Mouse (Mus musculus) embryonic facial prominence, embryonic 15.5 days (tissue): Measurements from ENCODE around the gene Lrp8. TPM values are rescaled to one million over a fixed set of nuclear protein-coding genes. Genes with fewer than 3 reads are reported as not detected.

Experiments
- ATAC-seq: fragments of 200-750 bp; cut with Nextera tagmentation; 2 replicates; pipeline ENCODE4 v1.8.0; 2017; ENCODE audit warnings: low read depth, moderate TSS enrichment; ENCODE audit not compliant: insufficient number of reproducible peaks, low FRiP score, low TSS enrichment
- H3K27ac ChIP-seq: fragments of 300-500 bp; sonication (generic); replicated peaks from 2 replicates; pipeline ENCODE4 v1.5.1; 2015; ENCODE audit warnings: mild to moderate bottlenecking, inconsistent platforms
- H3K27me3 ChIP-seq: fragments of 300-500 bp; sonication (generic); 2 replicates; pipeline ENCODE4 v1.6.1; 2015; ENCODE audit warnings: inconsistent platforms
- H3K36me3 ChIP-seq: fragments of 300-500 bp; sonication (generic); 2 replicates; pipeline ENCODE4 v1.6.1; 2015; ENCODE audit warnings: mild to moderate bottlenecking, inconsistent platforms
- H3K4me1 ChIP-seq: fragments of 300-500 bp; sonication (generic); 2 replicates; pipeline ENCODE4 v1.6.1; 2015; ENCODE audit warnings: inconsistent platforms
- H3K4me2 ChIP-seq: fragments of 300-500 bp; sonication (generic); replicated peaks from 2 replicates; pipeline ENCODE4 v1.6.1; 2015; ENCODE audit warnings: mild to moderate bottlenecking, inconsistent platforms
- H3K4me3 ChIP-seq: fragments of 300-500 bp; sonication (generic); replicated peaks from 2 replicates; pipeline ENCODE4 v1.5.1; 2015; ENCODE audit warnings: mild to moderate bottlenecking, inconsistent platforms
- H3K9ac ChIP-seq: fragments of 300-500 bp; sonication (generic); 2 replicates; pipeline ENCODE4 v1.6.1; 2015; ENCODE audit warnings: inconsistent platforms
- H3K9me3 ChIP-seq: fragments of 300-500 bp; sonication (generic); replicated peaks from 2 replicates; pipeline ENCODE4 v1.6.1; 2016; ENCODE audit warnings: inconsistent platforms
- WGBS: fragments of 180-500 bp; shearing (Covaris S2); methylation state at CpG from one replicate; pipeline ENCODE4 v1.1.7; 2015; 5-methylcytosine and 5-hydroxymethylcytosine counted together
- polyA plus RNA-seq: library from polyadenylated mRNA; unstranded; fragments of >200 nt; fragmentation: Nextera tagmentation; extraction: Ambion mirVana; gene quantifications from 2 replicates; pipeline ENCODE4 v1.2.1, GENCODE M21; 2015

The Lrp8 gene
- polyA plus RNA-seq, 1 experiment from 2014 or later = 3.5 TPM

DNA sequence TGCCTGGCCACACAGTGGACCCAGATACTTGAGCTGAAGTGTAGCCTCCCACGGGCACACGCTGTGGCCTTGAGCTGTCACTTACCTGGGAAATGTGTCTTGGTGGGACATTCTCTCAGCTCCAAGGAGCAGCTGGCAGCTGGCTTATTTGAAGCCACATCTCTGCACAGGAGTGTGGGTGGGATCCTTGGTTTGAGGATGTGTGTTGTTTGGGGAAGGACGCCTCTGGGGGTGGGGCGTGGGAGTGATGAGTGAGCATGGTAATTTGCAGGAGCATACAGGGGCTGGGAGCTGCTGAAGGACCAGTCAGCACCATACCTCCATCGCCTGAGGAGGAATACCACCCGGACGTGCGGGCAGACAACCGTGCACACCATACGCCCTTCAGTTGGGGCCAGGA is 28.1 kb downstream of the Lrp8 start:
- 71% methylated on average over 10 of the region's 10 CpGs for WGBS

DNA sequence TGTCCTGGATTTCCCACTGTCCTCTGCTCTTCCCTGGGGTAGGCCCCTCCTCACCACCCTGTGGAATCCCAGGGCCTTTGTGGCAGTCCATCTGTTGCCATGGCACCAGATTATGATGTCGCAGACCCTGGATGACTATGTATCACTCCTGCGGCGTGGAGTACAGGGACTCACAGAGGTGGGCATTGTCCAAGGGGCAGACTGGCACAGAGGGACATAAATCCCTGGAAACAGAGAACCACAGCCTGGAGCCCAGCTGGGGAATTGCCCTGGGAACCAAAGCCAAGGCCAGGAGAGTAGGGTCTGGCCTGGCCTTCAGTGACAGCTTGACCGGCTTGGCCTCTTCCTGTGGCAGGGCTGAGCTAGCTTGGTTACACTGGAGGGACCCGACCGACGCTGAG is 28.8 kb downstream of the Lrp8 start:
- no peaks in the 10 kb centered on the region for H3K9me3 ChIP-seq
- H3K4me3 ChIP-seq = no peak overlapping the region
- H3K27me3 ChIP-seq = no peaks in the 10 kb centered on the region
- no peak for ATAC-seq
- H3K4me2 ChIP-seq = no peak overlapping the region
- 80% methylated on average over 7 of the region's 7 CpGs for WGBS
- no peaks in the 10 kb centered on the region for H3K36me3 ChIP-seq
- H3K9ac ChIP-seq = no peak overlapping the region
- H3K27ac ChIP-seq = no peak overlapping the region
- peaks cover 35% of the 10 kb centered on the region for H3K4me1 ChIP-seq

More for the DNA sequence above, 28.1 kb downstream of the Lrp8 start:
- no peaks in the 10 kb centered on the region for H3K27me3 ChIP-seq
- no peaks in the 10 kb centered on the region for H3K9me3 ChIP-seq
- H3K4me3 ChIP-seq = no peak overlapping the region
- H3K36me3 ChIP-seq = no peaks in the 10 kb centered on the region
- no peak overlapping the region for H3K4me2 ChIP-seq
- H3K27ac ChIP-seq = no peak overlapping the region
- ATAC-seq = no peak
- H3K4me1 ChIP-seq = peaks cover 35% of the 10 kb centered on the region
- no peak overlapping the region for H3K9ac ChIP-seq

DNA sequence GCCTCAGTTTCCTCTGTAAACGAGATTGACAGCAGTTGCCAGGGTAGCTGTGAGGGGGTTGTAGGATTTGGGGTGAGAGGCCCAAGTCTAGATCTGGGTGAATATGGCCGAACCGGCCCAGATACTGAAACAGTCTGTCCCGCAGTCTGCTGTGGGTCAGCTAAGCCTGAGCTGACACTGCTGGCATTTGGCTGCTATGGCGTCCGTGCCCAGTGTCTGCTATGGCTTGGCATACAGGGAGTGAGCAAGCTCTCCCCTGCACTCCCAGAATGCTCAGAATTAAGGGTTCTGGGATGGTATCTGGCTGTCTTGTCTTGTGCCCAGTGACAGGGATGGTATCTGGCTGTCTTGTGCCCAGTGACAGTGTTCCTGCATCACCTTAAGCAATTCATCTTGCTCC is 29.6 kb downstream of the Lrp8 start:
- whole genome bisulfite sequencing = 85% methylated on average over 6 of the region's 6 CpGs

DNA sequence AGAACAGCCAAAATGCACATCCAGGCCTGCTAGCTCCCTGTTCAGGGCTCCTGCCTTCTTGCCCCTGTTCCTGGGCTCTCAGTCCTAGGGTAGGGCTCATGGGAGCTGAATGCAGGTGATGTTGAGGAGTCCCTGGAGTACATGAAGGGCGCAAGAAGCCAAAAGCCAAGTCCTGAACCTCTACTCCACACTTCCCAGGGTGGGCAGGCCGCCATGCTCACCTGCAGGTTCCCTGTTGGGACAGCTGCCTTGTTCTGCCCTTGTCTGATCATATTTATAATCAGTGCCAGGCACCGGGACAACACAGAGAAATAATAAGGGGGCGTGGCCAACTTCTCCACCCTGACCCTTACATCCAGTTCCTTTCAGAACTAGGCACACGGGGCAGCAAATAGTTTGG is 31.5 kb downstream of the Lrp8 start:
- H3K9me3 ChIP-seq = no peaks in the 10 kb centered on the region
- no peaks in the 10 kb centered on the region for H3K36me3 ChIP-seq
- no peak overlapping the region for H3K4me3 ChIP-seq
- no peaks in the 10 kb centered on the region for H3K27me3 ChIP-seq
- H3K9ac ChIP-seq = no peak overlapping the region
- 80% methylated on average over 5 of the region's 5 CpGs for WGBS
- ATAC-seq = no peak
- H3K4me2 ChIP-seq = no peak overlapping the region
- H3K27ac ChIP-seq = no peak overlapping the region
- H3K4me1 ChIP-seq = peaks cover 39% of the 10 kb centered on the region

More for the DNA sequence above, 29.6 kb downstream of the Lrp8 start:
- no peak overlapping the region for H3K4me2 ChIP-seq
- no peaks in the 10 kb centered on the region for H3K27me3 ChIP-seq
- no peaks in the 10 kb centered on the region for H3K36me3 ChIP-seq
- no peaks in the 10 kb centered on the region for H3K9me3 ChIP-seq
- H3K4me1 ChIP-seq = peaks cover 42% of the 10 kb centered on the region
- ATAC-seq = no peak
- H3K27ac ChIP-seq = peak overlapping the region; percentile 51; the same call in 1 of the 2 replicates
- no peak overlapping the region for H3K4me3 ChIP-seq
- H3K9ac ChIP-seq = no peak overlapping the region

DNA sequence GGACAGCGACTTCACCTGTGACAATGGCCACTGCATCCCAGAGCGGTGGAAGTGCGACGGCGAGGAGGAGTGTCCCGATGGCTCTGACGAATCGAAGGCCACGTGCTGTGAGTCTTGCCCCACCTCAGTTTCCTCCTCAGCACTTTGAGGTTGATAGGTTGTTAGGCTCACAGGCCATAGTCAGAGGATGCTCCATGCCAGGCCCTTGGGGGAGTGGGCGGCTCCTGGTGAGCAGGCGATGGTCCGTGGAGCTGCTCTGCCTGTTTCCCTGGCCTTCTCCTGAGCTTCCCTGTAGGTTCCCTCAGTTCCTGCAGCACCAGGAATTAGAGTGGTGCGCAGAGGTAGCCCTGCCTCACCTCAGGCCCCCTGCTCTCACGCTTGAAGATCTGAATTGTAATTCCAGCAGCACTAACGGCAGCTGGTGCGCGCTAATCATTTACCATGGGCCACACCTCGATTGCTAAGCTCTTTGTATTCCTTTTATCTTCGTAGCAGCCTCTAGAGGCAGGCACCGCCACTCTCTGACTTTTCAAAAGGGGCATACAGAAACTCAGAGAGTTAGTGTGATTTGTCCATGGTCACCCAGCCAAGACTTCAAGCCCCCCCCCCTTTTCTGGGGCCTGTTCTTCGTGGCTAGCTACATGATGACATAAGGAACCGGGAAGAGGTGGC is 32.7 kb downstream of the Lrp8 start:
- no peaks in the 10 kb centered on the region for H3K27me3 ChIP-seq
- H3K4me2 ChIP-seq = no peak overlapping the region
- no peaks in the 10 kb centered on the region for H3K9me3 ChIP-seq
- H3K9ac ChIP-seq = no peak overlapping the region
- 63% methylated on average over 22 of the region's 22 CpGs for WGBS
- H3K27ac ChIP-seq = no peak overlapping the region
- H3K4me3 ChIP-seq = no peak overlapping the region
- H3K4me1 ChIP-seq = peaks cover 29% of the 10 kb centered on the region
- no peaks in the 10 kb centered on the region for H3K36me3 ChIP-seq
- no peak for ATAC-seq

DNA sequence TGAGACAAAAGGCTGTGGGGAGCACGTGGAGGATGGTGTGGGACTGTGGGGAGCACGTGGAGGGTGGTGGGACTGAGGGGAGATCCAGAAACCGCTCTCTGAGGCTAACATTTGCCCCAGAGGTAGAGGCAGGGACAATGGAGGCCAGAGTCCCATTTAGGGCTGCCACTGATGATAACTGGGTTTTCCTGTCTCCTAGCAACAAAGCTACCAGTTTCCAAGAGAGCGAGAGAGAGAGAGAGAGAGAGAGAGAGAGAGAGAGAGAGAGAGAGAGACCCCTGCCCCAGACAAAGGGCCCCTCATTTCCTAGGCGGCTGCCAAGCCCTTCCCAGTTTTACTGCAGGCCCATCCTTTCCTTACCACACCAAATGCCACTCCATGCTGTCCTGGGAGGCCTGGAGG is 33.4 kb downstream of the Lrp8 start:
- Histone ChIP-seq H3K9me3 (no peaks in the 10 kb centered on the region), H3K36me3 (no peaks in the 10 kb centered on the region), H3K4me2 (no peak overlapping the region), H3K4me3 (no peak overlapping the region), H3K27ac (no peak overlapping the region), H3K4me1 (peaks cover 29% of the 10 kb centered on the region), H3K27me3 (no peaks in the 10 kb centered on the region), H3K9ac (no peak overlapping the region)
- ATAC-seq = no peak
- 73% methylated on average over 5 of the region's 5 CpGs for WGBS

DNA sequence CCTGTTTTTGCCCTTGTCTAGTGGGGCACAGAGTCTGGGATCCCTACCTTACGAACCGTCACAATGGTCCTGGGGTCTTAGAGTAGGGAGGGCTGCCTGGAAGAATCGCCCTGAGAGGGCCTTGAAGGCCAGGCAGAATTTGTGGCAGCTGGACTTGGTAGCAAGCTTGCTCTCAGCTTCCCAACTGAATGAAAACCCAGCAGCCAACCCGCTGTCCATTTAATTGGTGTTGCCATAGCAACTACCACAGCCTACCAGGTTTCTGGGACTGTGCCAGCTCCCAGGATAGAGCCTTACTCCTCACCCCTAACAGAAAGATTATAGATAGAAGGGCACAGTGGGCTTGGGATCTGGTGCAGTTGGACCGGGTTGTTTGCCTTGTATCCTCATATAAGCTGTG is 34.7 kb downstream of the Lrp8 start:
- no peak overlapping the region for H3K9ac ChIP-seq
- H3K36me3 ChIP-seq = no peaks in the 10 kb centered on the region
- no peak overlapping the region for H3K27ac ChIP-seq
- ATAC-seq = no peak
- WGBS = 64% methylated on average over 5 of the region's 5 CpGs
- H3K4me2 ChIP-seq = no peak overlapping the region
- H3K4me3 ChIP-seq = no peak overlapping the region
- no peaks in the 10 kb centered on the region for H3K27me3 ChIP-seq
- H3K4me1 ChIP-seq = peaks cover 25% of the 10 kb centered on the region
- H3K9me3 ChIP-seq = no peaks in the 10 kb centered on the region

DNA sequence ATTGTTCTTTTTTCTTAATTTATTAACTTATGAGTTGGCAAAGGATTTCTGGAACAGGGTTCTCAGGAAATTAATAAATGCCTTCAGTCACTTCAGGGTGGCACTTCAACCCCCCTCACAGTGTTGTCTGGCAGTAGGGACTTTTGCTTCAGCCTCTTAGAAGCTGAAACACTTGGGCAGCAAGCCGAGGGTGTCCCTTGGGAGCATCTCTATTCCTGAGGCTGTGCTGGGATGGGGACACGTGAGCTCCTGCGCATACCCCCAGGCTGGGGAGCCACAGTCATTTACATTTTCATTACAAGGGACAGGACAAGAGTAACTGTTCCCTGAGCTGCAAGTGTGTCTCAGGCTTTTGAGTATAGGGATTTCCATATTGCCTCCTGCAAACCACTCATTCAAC is 35.8 kb downstream of the Lrp8 start:
- no peak for ATAC-seq
- 62% methylated on average over 3 of the region's 3 CpGs for WGBS
- Histone ChIP-seq H3K27me3 (no peaks in the 10 kb centered on the region), H3K36me3 (no peaks in the 10 kb centered on the region), H3K9me3 (no peaks in the 10 kb centered on the region), H3K27ac (no peak overlapping the region), H3K4me3 (no peak overlapping the region), H3K9ac (no peak overlapping the region), H3K4me1 (peaks cover 16% of the 10 kb centered on the region), H3K4me2 (no peak overlapping the region)

DNA sequence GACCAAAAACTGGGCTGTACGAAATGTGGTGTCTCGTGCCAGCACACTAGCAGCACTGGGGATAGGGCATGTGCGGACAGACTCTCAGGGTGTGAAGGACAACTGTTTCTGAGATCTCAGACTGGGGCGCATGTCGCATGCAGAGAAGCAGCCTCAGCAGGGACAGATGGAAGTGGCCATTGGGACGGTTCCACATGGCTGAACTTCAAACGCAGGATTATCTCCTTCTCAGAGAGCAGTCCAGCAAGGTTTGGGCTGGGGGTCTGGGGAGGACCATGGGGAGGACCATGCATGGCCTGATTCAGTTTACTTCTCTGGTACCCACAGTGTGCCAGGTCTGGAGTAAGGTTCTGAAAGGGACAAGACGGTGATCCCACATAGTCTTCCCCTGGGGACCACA is 41.6 kb downstream of the Lrp8 start:
- Histone ChIP-seq H3K27ac (no peak overlapping the region), H3K27me3 (peaks cover 24% of the 10 kb centered on the region), H3K9ac (no peak overlapping the region), H3K4me1 (0 out of 2 replicates have a peak, but pooled peaks cover 7% of the 10 kb centered on the region), H3K4me2 (no peak overlapping the region), H3K36me3 (no peaks in the 10 kb centered on the region), H3K9me3 (no peaks in the 10 kb centered on the region), H3K4me3 (no peak overlapping the region)
- WGBS = 81% methylated on average over 8 of the region's 8 CpGs
- ATAC-seq = no peak

DNA sequence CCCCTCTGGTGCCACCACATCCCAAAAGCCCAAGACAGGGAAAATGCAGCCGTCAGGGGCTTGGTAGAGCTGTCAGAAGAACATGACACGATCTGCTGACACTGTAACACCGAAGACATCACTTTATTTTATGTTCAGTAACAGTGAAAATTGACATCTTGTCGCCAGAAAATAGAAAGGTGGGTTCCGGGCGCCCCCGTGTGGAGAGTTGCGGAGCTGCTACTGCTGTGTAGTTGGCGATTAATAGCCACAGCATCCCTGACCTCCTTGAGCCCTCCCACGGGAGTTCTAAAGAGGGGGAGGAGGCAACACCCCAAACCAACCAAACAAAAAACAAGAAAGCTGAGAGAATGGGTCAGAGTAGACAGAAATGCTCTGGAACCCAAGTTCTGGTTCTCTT is 42.9 kb downstream of the Lrp8 start:
- H3K4me2 ChIP-seq = no peak overlapping the region
- no peaks in the 10 kb centered on the region for H3K36me3 ChIP-seq
- H3K9ac ChIP-seq = no peak overlapping the region
- no peak overlapping the region for H3K27ac ChIP-seq
- no peaks in the 10 kb centered on the region for H3K9me3 ChIP-seq
- WGBS = 4% methylated on average over 10 of the region's 10 CpGs
- peaks cover 24% of the 10 kb centered on the region for H3K27me3 ChIP-seq
- ATAC-seq = no peak
- H3K4me3 ChIP-seq = no peak overlapping the region
- 0 out of 2 replicates have a peak, but pooled peaks cover 7% of the 10 kb centered on the region for H3K4me1 ChIP-seq

DNA sequence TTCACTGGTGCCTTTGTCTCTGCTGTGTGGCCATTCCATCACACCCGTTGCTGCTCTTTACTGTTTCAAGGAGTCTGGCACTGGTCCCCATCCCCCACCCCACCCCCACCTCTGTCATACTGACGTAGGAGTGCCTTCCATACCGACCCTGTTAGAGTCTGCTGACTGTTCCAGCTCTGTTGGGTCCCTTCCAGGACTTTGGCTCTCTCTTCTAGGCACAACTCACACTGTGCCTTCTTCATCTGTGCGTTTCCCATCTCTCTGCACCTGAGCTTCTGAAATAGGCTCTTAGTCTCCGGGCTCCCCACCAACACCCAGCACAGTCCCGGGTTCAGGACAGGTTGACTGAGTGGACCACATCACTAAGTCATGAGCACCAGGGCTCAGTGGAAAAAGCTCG is 44.7 kb downstream of the Lrp8 start:
- H3K4me2 ChIP-seq = peak overlapping the region; percentile 47; the same call in 1 of the 2 replicates
- peaks cover 24% of the 10 kb centered on the region for H3K27me3 ChIP-seq
- H3K36me3 ChIP-seq = no peaks in the 10 kb centered on the region
- no peak overlapping the region for H3K4me3 ChIP-seq
- H3K27ac ChIP-seq = no peak overlapping the region
- no peaks in the 10 kb centered on the region for H3K9me3 ChIP-seq
- ATAC-seq = no peak
- 63% methylated on average over 7 of the region's 7 CpGs for WGBS
- H3K4me1 ChIP-seq = 0 out of 2 replicates have a peak, but pooled peaks cover 7% of the 10 kb centered on the region
- no peak overlapping the region for H3K9ac ChIP-seq

DNA sequence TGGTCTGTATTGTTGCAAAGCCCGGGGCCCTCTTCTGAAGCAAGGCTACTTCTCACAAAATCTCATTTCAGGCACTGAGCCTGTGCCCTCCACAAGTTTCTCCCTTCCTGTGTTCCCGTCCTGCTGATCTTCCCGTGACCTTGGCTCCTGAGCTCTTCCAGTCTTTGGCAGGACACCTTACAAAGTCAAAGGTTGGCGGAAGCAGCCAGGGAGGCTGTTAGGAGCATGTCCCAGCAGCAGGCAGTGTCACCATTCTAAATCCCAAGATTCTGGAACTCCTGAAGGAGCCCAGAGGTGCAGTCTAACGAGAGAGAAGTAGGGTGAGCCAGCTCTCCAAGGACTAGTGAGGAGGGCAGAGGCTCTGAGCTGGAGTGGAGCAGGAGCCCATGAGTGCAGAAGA is 46.5 kb downstream of the Lrp8 start:
- no peaks in the 10 kb centered on the region for H3K36me3 ChIP-seq
- ATAC-seq = no peak
- no peak overlapping the region for H3K4me2 ChIP-seq
- H3K4me1 ChIP-seq = 0 out of 2 replicates have a peak, but pooled peaks cover 7% of the 10 kb centered on the region
- no peak overlapping the region for H3K27ac ChIP-seq
- peaks cover 24% of the 10 kb centered on the region for H3K27me3 ChIP-seq
- no peak overlapping the region for H3K4me3 ChIP-seq
- no peaks in the 10 kb centered on the region for H3K9me3 ChIP-seq
- WGBS = 85% methylated on average over 5 of the region's 5 CpGs
- no peak overlapping the region for H3K9ac ChIP-seq
